Mouse (Mus musculus) embryonic facial prominence, embryonic 14.5 days (tissue): ENCODE measurements around the gene Gm9732. TPM values are rescaled to one million over a fixed set of nuclear protein-coding genes. Genes with fewer than 3 reads are reported as not detected.
"Not testable (repeated sequence)": the region's sequence is repeated elsewhere in the genome, so short reads cannot be mapped to it uniquely, and the experiment has no call there.

ENCODE experiments used
- ATAC-seq: fragments of 200-750 bp; cut with Nextera tagmentation; 2 replicates; pipeline ENCODE4 v1.8.0; 2017; ENCODE audit warnings: low read depth, moderate number of reproducible peaks, moderate TSS enrichment
- DNase-seq: peaks from one replicate; pipeline ENCODE4 v3.0.0-alpha.2; 2015; ENCODE audit warnings: low spot score
- H3K27ac ChIP-seq: fragments of 300-500 bp; sonication (generic); replicated peaks from 2 replicates; pipeline ENCODE4 v1.5.1; 2014; ENCODE audit warnings: low read depth, mild to moderate bottlenecking, low read length, moderate library complexity
- H3K27me3 ChIP-seq: fragments of 300-500 bp; sonication (generic); replicated peaks from 2 replicates; pipeline ENCODE4 v1.6.1; 2014; ENCODE audit warnings: low read length; ENCODE audit not compliant: control insufficient read depth, insufficient read depth
- H3K36me3 ChIP-seq: fragments of 300-500 bp; sonication (generic); 2 replicates; pipeline ENCODE4 v1.6.1; 2014; ENCODE audit warnings: low read length, mixed read lengths; ENCODE audit not compliant: control insufficient read depth, insufficient read depth
- H3K4me1 ChIP-seq: fragments of 300-500 bp; sonication (generic); 2 replicates; pipeline ENCODE4 v1.6.1; 2014; ENCODE audit warnings: antibody characterized with exemption, low read length; ENCODE audit not compliant: control insufficient read depth, insufficient read depth
- H3K4me2 ChIP-seq: fragments of 300-500 bp; sonication (generic); 2 replicates; pipeline ENCODE4 v1.6.1; 2014; ENCODE audit warnings: low read depth, mild to moderate bottlenecking, low read length, moderate library complexity, mixed read lengths
- H3K4me3 ChIP-seq: fragments of 300-500 bp; sonication (generic); 2 replicates; pipeline ENCODE4 v1.5.1; 2014; ENCODE audit warnings: low read depth, mild to moderate bottlenecking, low read length
- H3K9ac ChIP-seq: fragments of 300-500 bp; sonication (generic); 2 replicates; pipeline ENCODE4 v1.6.1; 2014; ENCODE audit warnings: low read depth, mild to moderate bottlenecking, low read length, moderate library complexity, mixed read lengths
- H3K9me3 ChIP-seq: fragments of 300-500 bp; sonication (generic); 2 replicates; pipeline ENCODE4 v1.6.1; 2016; ENCODE audit warnings: low read length; ENCODE audit not compliant: control insufficient read depth
- WGBS: fragments of 180-500 bp; shearing (Covaris S2); extraction: QIAGEN DNeasy Blood & Tissue Kit; methylation state at CpG from one replicate; pipeline ENCODE4 v1.1.7; 2014; 5-methylcytosine and 5-hydroxymethylcytosine counted together
- polyA plus RNA-seq: library from polyadenylated mRNA; unstranded; fragments of >200 nt; fragmentation: Nextera tagmentation; extraction: Ambion mirVana; gene quantifications from 2 replicates; pipeline ENCODE4 v1.2.1, GENCODE M21; 2014

Gene Gm9732
- polyA plus RNA-seq, 1 experiment from 2014 or later, result not detected

GRCm38 (mm10) chr14:43328603-43329002 lies 53.8 kb downstream of the Gm9732 start:
- DNase-seq, H3K4me2 ChIP-seq, H3K27ac ChIP-seq, H3K36me3 ChIP-seq, ATAC-seq, H3K9me3 ChIP-seq, H3K4me3 ChIP-seq, H3K27me3 ChIP-seq, H3K4me1 ChIP-seq, H3K9ac ChIP-seq: not testable (repeated sequence)
- WGBS, result 70% methylated on average over 2 of the region's 2 CpGs

- not testable (repeated sequence) for H3K27me3 ChIP-seq, H3K27ac ChIP-seq, H3K4me1 ChIP-seq, ATAC-seq, H3K36me3 ChIP-seq, H3K9ac ChIP-seq, DNase-seq, H3K9me3 ChIP-seq, H3K4me2 ChIP-seq, H3K4me3 ChIP-seq
- 90% methylated on average over 9 of the region's 11 CpGs for WGBS
Observed at GRCm38 (mm10) chr14:43331362-43331880, 56.6 kb downstream of the Gm9732 start.

DNA sequence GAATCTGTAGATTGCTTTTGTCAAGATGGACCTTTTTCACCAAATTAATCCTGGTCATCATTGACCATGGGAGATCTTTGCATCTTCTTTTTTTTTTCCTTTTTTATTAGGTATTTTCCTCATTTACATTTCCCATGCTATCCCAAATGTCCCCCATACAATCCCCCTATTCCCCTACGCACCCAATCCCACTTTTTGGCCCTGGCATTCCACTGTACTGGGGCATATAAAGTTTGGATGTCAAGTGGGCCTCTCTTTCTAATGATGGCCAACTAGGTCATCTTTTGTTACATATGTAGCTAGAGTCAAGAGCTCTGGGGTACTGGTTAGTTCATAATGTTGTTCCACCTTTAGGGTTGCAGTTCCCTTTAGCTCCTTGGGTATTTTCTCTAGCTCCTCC lies 62.8 kb downstream of the Gm9732 start:
- not testable (repeated sequence) for H3K4me3 ChIP-seq, H3K4me1 ChIP-seq, H3K36me3 ChIP-seq, DNase-seq, H3K27me3 ChIP-seq, H3K4me2 ChIP-seq, H3K27ac ChIP-seq, H3K9ac ChIP-seq, H3K9me3 ChIP-seq, ATAC-seq
- WGBS, result 56% methylated on average over 1 of the region's 1 CpGs

GRCm38 (mm10) chr14:43347711-43348110 lies 72.9 kb downstream of the Gm9732 start, which contains the start of gene 1700001F09Rik:
1700001F09Rik (minus strand) TSS chr14:43347811.
- H3K4me1 ChIP-seq, H3K9ac ChIP-seq, DNase-seq, ATAC-seq, H3K4me3 ChIP-seq, H3K27me3 ChIP-seq, H3K9me3 ChIP-seq, H3K27ac ChIP-seq, H3K36me3 ChIP-seq, H3K4me2 ChIP-seq: not testable (repeated sequence)

DNA sequence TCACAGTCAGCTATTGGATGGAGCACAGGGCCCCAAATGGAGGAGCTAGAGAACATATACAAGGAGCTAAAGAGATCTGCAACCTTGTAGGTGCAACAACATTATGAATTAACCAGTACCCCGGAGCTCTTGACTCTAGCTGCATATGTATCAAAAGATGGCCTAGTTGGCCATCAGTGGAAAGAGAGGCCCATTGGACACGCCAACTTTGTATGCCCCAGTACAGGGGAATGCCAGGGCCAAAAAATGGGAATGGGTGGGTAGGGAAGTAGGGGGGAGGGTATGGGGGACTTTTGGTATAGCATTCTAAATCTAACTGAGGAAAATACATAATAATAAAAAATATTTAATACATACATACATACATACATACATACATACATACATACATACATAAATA lies 78.1 kb downstream of the Gm9732 start:
- 90% methylated on average over 2 of the region's 2 CpGs for WGBS

More for the DNA sequence above, 78.1 kb downstream of the Gm9732 start:
- not testable (repeated sequence) for H3K4me3 ChIP-seq, H3K4me2 ChIP-seq, DNase-seq, H3K9me3 ChIP-seq, H3K27ac ChIP-seq, H3K27me3 ChIP-seq, H3K9ac ChIP-seq, ATAC-seq, H3K36me3 ChIP-seq, H3K4me1 ChIP-seq

Other genes with a start within 250 kb of the Gm9732 start
- gene Gm8094, start 198.4 kb upstream of the Gm9732 start, polyA plus RNA-seq, result not detected in 2 replicates
- gene Gm8104, start 174.4 kb upstream of the Gm9732 start, polyA plus RNA-seq, result not detected in 2 replicates
- not detected in 2 replicates for gene Gm7233, start 95.2 kb upstream of the Gm9732 start, polyA plus RNA-seq
- gene Gm8122, start 39.7 kb upstream of the Gm9732 start, polyA plus RNA-seq, result not detected in 2 replicates
- not detected in 2 replicates for gene Gm8126, start 16.4 kb upstream of the Gm9732 start, polyA plus RNA-seq
- not detected in 2 replicates for gene Gm8127, start 18.8 kb downstream of the Gm9732 start, polyA plus RNA-seq
- gene 1700001F09Rik, start 72.8 kb downstream of the Gm9732 start, polyA plus RNA-seq, result not detected in 2 replicates
- gene Gm8138, start 141.3 kb downstream of the Gm9732 start, polyA plus RNA-seq, result not detected in 2 replicates